Mouse (Mus musculus) forebrain, postnatal 0 days (tissue): Measurements from ENCODE around the gene Kdelc2. TPM values are rescaled to one million over a fixed set of nuclear protein-coding genes. Genes with fewer than 3 reads are reported as not detected.

Experiments
- ATAC-seq: fragments of 200-750 bp; cut with Nextera tagmentation; 2 replicates; pipeline ENCODE4 v1.8.0; 2017; ENCODE audit warnings: mild to moderate bottlenecking, moderate library complexity
- DNase-seq: peaks from one replicate; pipeline ENCODE4 v3.0.0-alpha.2; 2015
- H3K27ac ChIP-seq: fragments of 300-500 bp; sonication (generic); 2 replicates; pipeline ENCODE4 v1.5.1; 2014; ENCODE audit warnings: low read depth, mild to moderate bottlenecking, antibody characterized with exemption, low read length, moderate library complexity, mixed read lengths
- H3K27me3 ChIP-seq: fragments of 300-500 bp; sonication (generic); 2 replicates; pipeline ENCODE4 v1.6.1; 2014; ENCODE audit warnings: mild to moderate bottlenecking, low read length, mixed read lengths; ENCODE audit not compliant: insufficient read depth
- H3K36me3 ChIP-seq: fragments of 300-500 bp; sonication (generic); 2 replicates; pipeline ENCODE4 v1.6.1; 2014; ENCODE audit warnings: mild to moderate bottlenecking, moderate library complexity; ENCODE audit not compliant: insufficient read depth
- H3K4me1 ChIP-seq: fragments of 300-500 bp; sonication (generic); 2 replicates; pipeline ENCODE4 v1.6.1; 2014; ENCODE audit warnings: antibody characterized with exemption; ENCODE audit not compliant: insufficient read depth
- H3K4me2 ChIP-seq: fragments of 300-500 bp; sonication (generic); 2 replicates; pipeline ENCODE4 v1.6.1; 2014; ENCODE audit warnings: low read depth, mild to moderate bottlenecking, moderate library complexity
- H3K4me3 ChIP-seq: fragments of 300-500 bp; sonication (generic); 2 replicates; pipeline ENCODE4 v1.5.1; 2014; ENCODE audit warnings: low read depth, low read length, mixed read lengths
- H3K9ac ChIP-seq: fragments of 300-500 bp; sonication (generic); 2 replicates; pipeline ENCODE4 v1.6.1; 2014; ENCODE audit warnings: mild to moderate bottlenecking
- H3K9me3 ChIP-seq: fragments of 300-500 bp; sonication (generic); 2 replicates; pipeline ENCODE4 v1.6.1; 2016; ENCODE audit warnings: low read length
- CTCF ChIP-seq: sonication (generic); IDR thresholded peaks from 2 replicates; pipeline ENCODE4 v1.5.1; 2016; ENCODE audit warnings: antibody characterized with exemption, control low read depth, low read depth
- WGBS: fragments of 180-500 bp; shearing (Covaris S2); extraction: QIAGEN DNeasy Blood & Tissue Kit; methylation state at CpG from one replicate; pipeline ENCODE4 v1.1.7; 2014; 5-methylcytosine and 5-hydroxymethylcytosine counted together
- polyA plus RNA-seq: library from polyadenylated mRNA; unstranded; fragments of >200 nt; fragmentation: Nextera tagmentation; extraction: Ambion mirVana; gene quantifications from 2 replicates; pipeline ENCODE4 v1.2.1, GENCODE M21; 2015
- total RNA-seq: library from RNA; depleted of rRNA; stranded (reverse); fragments of >200 nt; gene quantifications from 2 replicates; pipeline ENCODE4 v1.2.3, GENCODE M21; 2014

Kdelc2 gene
- total and polyA plus RNA-seq, 2 experiments from 2014 or later: 5.5 to 11.1 TPM

GRCm38 (mm10) chr9:53404753-53405722, 21.2 kb downstream of the Kdelc2 start:
- TF ChIP-seq CTCF: no peak
- Histone ChIP-seq H3K4me3 (peak overlapping the region; percentile 29), H3K27me3 (no peaks in the 10 kb centered on the region), H3K4me2 (peak overlapping the region; percentile 52), H3K9ac (peak overlapping the region; percentile 56), H3K9me3 (no peaks in the 10 kb centered on the region), H3K27ac (peak overlapping the region; percentile 91), H3K36me3 (no peaks in the 10 kb centered on the region), H3K4me1 (peaks cover 8% of the 10 kb centered on the region; the same call in 1 of the 2 replicates)
- ATAC-seq: peak; percentile 99
- peak; percentile 91 for DNase-seq
- 25% methylated on average over 21 of the region's 21 CpGs for WGBS

GRCm38 (mm10) chr9:53408548-53408947, 24.7 kb downstream of the Kdelc2 start:
- H3K4me3 ChIP-seq: no peak overlapping the region
- no peak for TF ChIP-seq CTCF
- H3K27me3 ChIP-seq: no peaks in the 10 kb centered on the region
- H3K4me2 ChIP-seq: no peak overlapping the region
- 0 out of 2 replicates have a peak, but pooled peaks cover 2% of the 10 kb centered on the region for H3K4me1 ChIP-seq
- DNase-seq: no peak
- WGBS: 90% methylated on average over 4 of the region's 4 CpGs
- H3K27ac ChIP-seq: no peak overlapping the region
- ATAC-seq: no peak
- H3K36me3 ChIP-seq: no peaks in the 10 kb centered on the region
- no peaks in the 10 kb centered on the region for H3K9me3 ChIP-seq
- no peak overlapping the region for H3K9ac ChIP-seq

- DNase-seq (no peak), ATAC-seq (no peak)
- no peak for TF ChIP-seq CTCF
- H3K36me3 ChIP-seq: no peaks in the 10 kb centered on the region
- no peaks in the 10 kb centered on the region for H3K9me3 ChIP-seq
- H3K4me1 ChIP-seq: 0 out of 2 replicates have a peak, but pooled peaks cover 2% of the 10 kb centered on the region
- H3K27ac ChIP-seq: no peak overlapping the region
- 79% methylated on average over 2 of the region's 2 CpGs for WGBS
- no peaks in the 10 kb centered on the region for H3K27me3 ChIP-seq
- no peak overlapping the region for H3K9ac ChIP-seq
- no peak overlapping the region for H3K4me3 ChIP-seq
- H3K4me2 ChIP-seq: no peak overlapping the region
Measured at GRCm38 (mm10) chr9:53408953-53409361, 25.1 kb downstream of the Kdelc2 start.

- no peak for TF ChIP-seq CTCF
- H3K9ac ChIP-seq: no peak overlapping the region
- no peak overlapping the region for H3K27ac ChIP-seq
- DNase-seq (no peak), ATAC-seq (no peak)
- H3K27me3 ChIP-seq: no peaks in the 10 kb centered on the region
- no peak overlapping the region for H3K4me2 ChIP-seq
- 89% methylated on average over 3 of the region's 3 CpGs for WGBS
- no peak overlapping the region for H3K4me3 ChIP-seq
- no peaks in the 10 kb centered on the region for H3K9me3 ChIP-seq
- H3K36me3 ChIP-seq: no peaks in the 10 kb centered on the region
- 0 out of 2 replicates have a peak, but pooled peaks cover 2% of the 10 kb centered on the region for H3K4me1 ChIP-seq
Measured at GRCm38 (mm10) chr9:53409427-53409826, 25.6 kb downstream of the Kdelc2 start.

- no peak for DNase-seq
- H3K27me3 ChIP-seq: no peaks in the 10 kb centered on the region
- TF ChIP-seq CTCF: no peak
Measured at GRCm38 (mm10) chr9:53422133-53422896, 38.5 kb downstream of the Kdelc2 start.

GRCm38 (mm10) chr9:53426726-53427125, 42.9 kb downstream of the Kdelc2 start:
- Histone ChIP-seq H3K36me3 (no peaks in the 10 kb centered on the region), H3K27me3 (no peaks in the 10 kb centered on the region), H3K4me3 (no peak overlapping the region), H3K4me1 (no peaks in the 10 kb centered on the region), H3K9ac (no peak overlapping the region), H3K9me3 (no peaks in the 10 kb centered on the region), H3K27ac (no peak overlapping the region), H3K4me2 (no peak overlapping the region)
- DNase-seq: no peak
- no peak for TF ChIP-seq CTCF
- 90% methylated on average over 3 of the region's 3 CpGs for WGBS
- no peak for ATAC-seq

More at GRCm38 (mm10) chr9:53422133-53422896, 38.5 kb downstream of the Kdelc2 start:
- ATAC-seq: no peak
- Histone ChIP-seq H3K9ac (no peak overlapping the region), H3K4me1 (no peaks in the 10 kb centered on the region), H3K27ac (no peak overlapping the region), H3K4me2 (no peak overlapping the region), H3K4me3 (no peak overlapping the region), H3K36me3 (no peaks in the 10 kb centered on the region), H3K9me3 (no peaks in the 10 kb centered on the region)
- WGBS: 81% methylated on average over 9 of the region's 9 CpGs
